Mouse (Mus musculus): ENCODE measurements around the gene Gm10282. TPM values are rescaled to one million over a fixed set of nuclear protein-coding genes. Genes with fewer than 3 reads are reported as not detected.

Gene Gm10282
- polyA plus RNA-seq, 1 experiment: 0.81 TPM

DNA sequence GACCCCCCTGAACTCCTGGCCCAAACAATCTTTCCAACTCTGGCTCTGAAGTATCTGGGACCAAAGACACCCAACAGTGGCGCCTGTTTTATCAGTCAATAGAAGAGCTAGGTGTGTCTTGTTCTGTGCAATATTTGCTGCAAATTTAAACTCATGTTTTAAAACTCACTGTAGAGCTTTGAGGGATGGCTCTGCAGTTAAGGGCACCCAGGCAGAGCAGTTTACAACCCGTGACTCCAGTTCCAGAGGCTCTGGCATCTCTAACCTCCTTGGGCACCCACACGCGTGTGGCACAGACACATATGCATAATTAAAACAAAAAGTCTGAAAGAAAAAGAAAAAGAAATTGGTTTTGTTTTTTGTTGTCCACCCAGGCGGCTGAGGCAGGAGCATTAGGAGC is 3.6 kb downstream of the Gm10282 start:
- DNase-seq (ENCODE audit: low read depth, low spot score): no peak
- 74% methylated on average over 5 of the region's 5 CpGs for WGBS

DNA sequence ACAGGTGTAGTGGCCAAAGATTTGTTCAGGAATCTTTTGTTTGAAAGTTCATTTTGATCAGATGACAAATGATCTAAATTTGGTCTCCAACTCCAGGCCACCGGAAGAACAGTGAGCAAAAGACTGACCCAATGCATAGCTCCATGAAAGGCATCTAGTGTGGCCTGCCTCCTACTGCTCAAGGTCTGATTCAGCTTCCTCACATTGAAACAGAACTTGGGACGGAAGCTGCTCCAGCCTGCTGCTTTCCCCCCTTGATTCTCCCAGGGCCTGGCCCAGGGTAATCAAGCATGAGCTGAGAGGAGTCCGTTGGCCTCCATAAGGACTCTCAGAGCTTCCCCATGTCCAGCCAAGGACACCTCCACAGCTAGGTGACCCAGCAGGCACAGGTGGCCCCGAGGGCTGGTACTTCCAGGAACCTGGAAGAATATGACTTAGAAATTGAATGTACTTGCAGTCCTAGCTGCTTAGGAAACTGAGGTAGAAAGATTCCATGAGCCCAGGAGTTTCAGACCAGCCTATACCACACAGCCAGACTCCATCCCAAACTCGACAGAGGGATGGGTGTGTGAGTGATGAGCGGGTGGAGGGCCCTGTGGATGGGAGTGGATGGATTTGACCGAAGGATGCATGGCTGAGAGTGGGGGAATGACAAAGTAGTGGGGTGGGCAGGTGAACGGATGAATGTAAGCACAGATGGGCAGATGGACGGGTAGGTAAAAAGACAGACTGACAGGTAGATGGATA is 4.2 kb downstream of the Gm10282 start:
- DNase-seq (ENCODE audit: low read depth, low spot score): no peak
- 78% methylated on average over 9 of the region's 9 CpGs for WGBS

DNA sequence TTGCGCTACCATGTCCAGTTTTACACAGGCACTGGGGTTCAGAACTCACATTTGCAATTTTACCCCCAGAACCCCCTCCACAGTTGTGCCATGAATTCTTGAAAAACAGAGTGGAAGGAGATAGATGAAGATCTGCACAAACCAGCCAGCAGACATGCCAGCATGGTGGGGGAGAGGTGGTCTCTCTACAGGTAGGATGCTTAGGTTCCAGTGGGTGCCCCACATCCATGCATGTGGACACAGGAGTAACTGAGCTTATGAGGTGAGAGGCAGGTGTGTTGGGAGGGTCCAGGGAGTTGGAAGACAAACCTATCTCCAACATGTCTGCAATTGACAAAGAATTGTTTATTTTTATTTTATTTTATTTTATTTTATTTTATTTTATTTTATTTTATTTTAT is 6.1 kb downstream of the Gm10282 start:
- no peak for DNase-seq (ENCODE audit: low read depth, low spot score)
- 96% methylated on average over 1 of the region's 1 CpGs for WGBS

DNA sequence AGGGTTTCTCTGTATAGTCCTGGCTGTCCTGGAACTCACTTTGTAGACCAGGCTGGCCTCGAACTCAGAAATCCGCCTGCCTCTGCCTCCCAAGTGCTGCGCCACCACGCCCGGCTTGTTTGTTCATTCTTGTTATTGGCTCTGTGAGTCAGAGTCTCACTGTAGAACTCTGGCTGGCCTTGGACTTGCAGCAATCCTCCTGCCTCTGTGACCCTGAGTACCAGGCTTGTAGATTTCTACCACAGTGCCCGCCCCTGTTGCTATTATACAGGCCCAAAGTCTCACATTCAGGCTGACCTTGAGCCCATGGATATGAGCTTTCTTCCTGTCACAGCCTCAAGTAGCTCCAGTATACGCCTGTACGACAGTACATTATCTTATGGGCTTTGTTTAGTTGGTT is 8.5 kb downstream of the Gm10282 start:
- no peak for DNase-seq (ENCODE audit: low read depth, low spot score)
- 92% methylated on average over 8 of the region's 8 CpGs for WGBS

DNA sequence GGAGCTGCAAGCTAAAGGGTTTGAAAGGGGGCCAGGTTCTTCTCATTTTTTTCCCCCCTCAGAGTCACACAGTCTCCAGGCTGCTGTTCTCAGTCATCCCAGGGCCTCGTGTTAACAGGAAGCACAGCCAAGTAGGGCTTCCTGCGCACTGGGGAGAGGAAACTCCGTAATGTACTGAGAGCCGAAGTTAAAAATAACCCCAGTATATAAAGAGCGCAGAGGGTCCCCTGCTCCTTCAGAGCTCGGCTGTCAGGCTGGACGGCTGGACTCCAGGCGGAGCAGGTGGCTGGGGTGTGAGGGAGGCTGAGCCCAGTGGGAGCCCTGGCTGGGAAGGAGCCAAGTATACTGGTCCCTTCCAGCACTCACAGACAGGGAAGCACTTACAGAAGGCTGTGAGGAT is 9.4 kb downstream of the Gm10282 start:
- no peak for DNase-seq (ENCODE audit: low read depth, low spot score)
- WGBS: 38% methylated on average over 8 of the region's 8 CpGs

DNA sequence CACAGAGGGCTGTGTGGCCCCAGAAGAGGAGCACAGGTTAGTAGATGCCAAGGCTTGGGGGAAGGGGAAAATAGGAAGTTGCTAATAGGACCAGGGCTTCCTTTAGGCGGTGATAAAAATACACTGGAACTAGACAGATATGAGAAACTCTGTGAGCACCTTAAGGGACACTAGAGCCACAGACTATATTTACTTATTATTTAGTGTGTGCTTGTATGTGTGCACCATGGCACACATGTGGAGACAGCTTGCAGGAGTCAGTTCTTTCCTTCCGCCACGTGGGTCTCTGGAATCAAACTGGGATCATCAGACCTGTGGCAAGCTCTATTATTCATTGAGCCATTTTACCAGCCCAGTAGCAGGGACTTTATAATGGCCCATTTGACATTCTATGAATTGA is 9.9 kb downstream of the Gm10282 start:
- WGBS: 60% methylated on average over 3 of the region's 3 CpGs
- DNase-seq (ENCODE audit: low read depth, low spot score): no peak

DNA sequence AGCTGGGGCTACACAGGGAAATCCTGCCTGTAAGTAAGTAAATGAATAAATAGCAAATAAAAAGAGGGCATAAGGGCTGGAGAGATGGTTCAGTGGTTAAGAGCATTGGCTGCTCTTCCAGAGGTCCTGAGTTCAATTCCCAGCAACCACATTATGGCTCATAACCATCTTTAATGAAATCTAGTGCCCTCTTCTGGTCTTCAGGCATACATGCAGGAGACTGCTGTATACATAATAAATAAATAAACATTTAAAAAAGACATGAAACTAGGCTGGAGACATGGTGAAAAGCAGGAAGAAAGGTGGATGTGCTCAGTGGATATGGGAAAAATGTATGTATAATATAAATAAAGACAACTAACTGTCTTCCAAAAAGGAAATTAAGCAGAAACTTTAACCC is 11.8 kb downstream of the Gm10282 start:
- DNase-seq (ENCODE audit: low read depth, low spot score): no peak

DNA sequence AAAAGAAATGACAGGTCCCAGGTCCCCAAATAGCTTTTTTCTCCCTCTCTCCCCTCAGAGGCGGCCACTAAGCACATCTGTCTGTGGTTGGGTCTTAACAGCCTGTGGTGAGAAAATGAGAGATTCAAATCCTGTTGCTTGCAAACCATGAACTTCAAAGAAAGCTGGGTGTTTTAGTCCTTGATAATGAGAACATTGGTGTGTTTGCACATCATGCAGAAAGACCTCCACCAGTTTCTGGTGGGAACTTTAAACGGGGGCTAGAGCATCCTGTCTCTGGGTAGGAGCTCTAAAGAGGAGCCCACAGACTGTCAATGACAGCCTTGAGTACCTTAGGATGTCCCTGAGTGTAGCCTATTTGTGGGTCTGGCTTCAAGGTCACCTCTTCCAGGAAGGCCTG is 14.0 kb downstream of the Gm10282 start:
- 60% methylated on average over 2 of the region's 2 CpGs for WGBS
- DNase-seq (ENCODE audit: low read depth, low spot score): no peak

DNA sequence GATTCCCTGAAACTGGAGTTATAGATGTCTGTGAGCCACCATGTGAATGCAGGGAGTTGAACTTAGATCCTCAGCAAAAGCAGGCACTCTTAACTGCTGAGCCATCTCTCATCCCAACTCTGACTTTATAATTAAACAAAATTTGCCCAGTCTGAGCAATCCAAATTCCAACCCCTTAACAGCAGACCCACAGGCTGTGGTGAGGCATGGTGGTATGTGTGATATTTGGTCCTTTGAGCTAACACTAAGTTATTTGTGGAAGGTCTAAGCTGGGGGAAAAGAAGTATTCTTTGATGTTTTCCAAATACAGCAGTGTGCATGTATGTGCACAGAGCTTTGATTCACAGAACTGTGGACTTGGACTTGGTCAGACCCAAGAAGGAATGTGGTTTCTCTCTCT is 16.0 kb downstream of the Gm10282 start:
- no peak for DNase-seq (ENCODE audit: low read depth, low spot score)

DNA sequence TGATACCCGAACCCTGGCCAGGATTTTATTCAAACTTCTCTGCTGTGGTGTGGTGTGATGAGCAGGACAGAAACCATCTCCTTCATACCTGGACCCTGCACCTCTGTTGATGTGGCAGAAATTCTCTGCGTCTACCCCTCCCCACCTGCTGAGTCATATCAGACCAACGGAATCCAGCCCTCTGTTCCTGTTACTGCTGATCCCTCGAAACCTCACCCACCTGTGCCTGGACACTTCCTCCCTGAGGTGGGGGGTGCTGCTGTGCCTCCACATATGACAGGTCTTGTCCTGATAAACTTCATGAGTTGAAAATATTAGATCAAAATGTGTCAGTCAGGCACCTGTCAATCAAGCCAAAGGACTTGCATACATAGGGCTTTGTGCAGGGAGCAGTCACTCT is 19.8 kb downstream of the Gm10282 start:
- WGBS: 43% methylated on average over 4 of the region's 4 CpGs
- no peak for DNase-seq (ENCODE audit: low read depth, low spot score)

DNA sequence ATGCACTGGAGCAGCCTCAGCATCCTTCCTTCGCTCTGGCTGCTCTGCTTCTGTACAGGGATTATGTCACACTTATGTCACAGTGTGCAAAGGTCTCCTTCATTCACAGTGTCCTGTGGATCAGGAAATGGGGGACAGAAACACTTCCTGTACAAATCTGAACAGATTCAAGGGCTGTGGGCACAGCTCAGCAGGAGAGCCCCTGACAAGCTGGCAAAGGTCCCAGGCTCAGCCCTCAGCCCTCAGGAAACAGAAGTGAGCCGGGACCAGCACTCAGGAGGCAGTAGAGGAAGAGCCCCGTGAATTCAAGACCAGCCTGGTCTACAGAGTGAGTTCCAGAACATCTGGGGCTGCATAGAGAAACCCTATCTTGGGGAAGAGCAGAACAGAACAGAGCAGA is 23.4 kb downstream of the Gm10282 start:
- DNase-seq (ENCODE audit: low read depth, low spot score): no peak
- WGBS: 17% methylated on average over 3 of the region's 3 CpGs

DNA sequence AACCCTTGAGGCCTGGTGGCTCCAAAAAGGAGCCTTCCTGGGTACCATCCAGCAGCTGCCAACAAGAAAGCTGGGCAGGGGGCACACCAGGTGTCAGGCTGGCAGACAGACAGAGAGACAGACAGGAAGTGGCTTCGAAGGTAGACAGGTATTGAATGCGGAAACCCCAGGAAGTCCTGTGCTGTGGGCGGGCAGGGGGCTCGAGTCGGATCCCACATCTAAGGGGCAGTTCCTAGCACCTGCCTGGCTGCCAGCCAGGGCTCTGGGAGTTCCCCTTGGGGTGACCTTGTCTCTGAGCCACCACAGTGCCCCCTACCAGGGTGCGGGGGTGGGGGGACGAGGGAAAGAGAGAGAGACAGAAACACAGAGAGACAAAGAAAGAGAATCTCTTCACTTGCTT is 25.9 kb downstream of the Gm10282 start:
- WGBS: 77% methylated on average over 7 of the region's 7 CpGs

DNA sequence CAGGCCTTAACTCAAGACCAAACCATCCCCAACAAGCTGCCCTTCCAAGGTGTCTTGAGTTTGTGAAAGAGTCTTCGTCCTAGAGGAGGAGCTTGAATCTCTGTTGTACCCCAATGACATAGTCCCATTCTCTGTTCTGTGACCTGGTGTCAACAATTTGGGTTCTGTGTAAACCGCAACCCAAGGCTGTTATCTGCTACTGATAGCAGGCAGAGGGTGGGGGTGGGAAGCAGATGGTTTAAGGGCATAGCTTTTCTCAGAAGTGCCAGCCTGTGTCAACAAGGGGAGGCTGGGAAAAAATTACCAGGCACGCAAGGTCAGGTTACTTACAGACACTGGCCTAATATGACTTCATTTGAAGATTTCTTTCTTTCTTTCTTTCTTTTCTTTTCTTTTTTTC is 27.8 kb downstream of the Gm10282 start:
- no peak for DNase-seq (ENCODE audit: low read depth, low spot score)
- WGBS: 54% methylated on average over 3 of the region's 3 CpGs

More for the DNA sequence above, 25.9 kb downstream of the Gm10282 start:
- no peak for DNase-seq (ENCODE audit: low read depth, low spot score)

DNA sequence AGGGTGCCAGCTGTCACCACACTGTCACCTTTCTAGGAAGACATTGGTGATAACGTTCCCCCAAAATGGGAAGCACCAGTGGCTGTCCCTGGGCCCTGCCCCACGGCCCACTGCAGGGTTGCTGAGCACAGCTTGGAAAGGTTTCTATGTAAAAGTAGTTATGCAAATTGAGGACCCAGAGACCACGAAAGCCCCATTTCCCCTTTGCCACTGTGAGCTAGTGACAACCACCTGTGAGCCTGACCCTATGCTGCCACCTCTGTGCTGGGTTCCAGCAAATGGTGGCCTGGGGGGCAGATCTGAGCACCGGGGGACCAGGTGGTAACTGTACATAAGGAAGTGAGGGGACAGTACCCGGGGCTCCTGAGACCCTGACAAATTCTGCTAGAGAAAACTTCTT is 31.3 kb downstream of the Gm10282 start:
- DNase-seq (ENCODE audit: low read depth, low spot score): no peak
- 66% methylated on average over 5 of the region's 5 CpGs for WGBS

DNA sequence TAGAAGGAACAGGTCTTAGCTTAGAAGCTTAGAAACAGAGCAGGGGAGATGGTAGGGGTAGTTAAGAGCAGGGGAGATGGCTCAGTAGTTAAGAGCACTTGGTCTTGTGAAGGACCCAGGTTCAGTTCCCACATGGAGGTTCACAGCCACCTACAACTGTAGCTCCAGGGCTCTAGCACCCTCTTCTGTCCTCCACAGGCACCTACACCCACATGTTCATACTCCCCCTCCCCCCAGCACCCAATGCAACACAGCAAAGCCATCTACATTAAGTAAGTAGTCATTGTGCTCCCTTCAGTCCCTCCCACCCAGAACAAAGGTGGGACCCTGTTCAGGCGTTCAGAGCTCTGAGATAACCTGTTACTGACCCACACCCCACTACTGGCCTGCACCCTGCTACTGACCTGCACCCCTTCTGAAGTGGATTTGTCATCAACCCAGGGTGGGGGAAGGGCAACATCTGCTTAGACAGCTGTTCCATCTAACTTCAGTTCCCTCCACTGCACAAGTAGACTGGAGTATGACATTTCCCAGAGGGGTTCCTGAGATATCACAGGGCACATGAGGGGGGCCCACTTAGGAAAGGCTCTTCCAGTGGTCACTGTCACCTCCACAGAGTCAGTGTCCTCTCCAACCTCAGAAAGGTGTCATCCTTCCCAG is 31.8 kb downstream of the Gm10282 start:
- WGBS: 72% methylated on average over 1 of the region's 1 CpGs
- no peak for DNase-seq (ENCODE audit: low read depth, low spot score)

DNA sequence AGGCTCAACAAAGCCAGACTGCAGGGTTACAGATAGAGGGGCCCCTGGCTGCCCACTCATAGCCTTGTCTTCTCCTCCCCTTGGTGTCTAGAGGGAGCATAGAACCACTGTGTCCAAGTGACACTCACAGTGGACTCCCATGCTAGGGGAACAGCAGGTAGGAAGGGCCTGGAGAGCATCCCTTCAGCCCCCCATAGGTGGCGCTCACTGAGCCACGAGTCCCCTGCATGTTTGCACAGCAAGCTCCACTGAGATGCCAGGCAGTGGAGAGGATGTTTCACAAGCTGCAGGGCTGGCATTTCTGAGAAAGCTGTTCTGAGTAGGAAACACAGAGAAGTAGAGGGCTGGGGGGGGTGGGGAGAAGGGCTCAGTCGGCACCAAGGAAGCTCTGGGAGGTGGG is 32.7 kb downstream of the Gm10282 start:
- no peak for DNase-seq (ENCODE audit: low read depth, low spot score)
- WGBS: 13% methylated on average over 3 of the region's 3 CpGs

DNA sequence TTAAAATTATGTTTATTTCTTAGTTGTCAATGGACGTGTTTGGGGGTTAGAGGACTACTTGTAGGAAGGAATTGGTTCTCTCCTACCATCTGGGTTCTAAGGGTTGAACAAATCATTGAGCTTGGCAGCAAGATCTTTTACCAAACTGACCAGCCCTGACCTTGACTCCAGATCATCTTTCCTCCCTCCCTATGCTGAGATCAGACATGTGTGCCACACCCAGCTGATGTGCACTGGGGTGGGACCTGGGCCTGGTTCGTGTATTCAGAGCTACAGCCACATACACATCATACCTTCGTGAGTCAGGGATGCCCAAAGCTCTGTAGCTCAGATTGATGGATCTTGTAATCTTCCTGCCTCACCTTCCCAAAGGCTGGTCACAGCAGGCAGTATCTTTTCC is 33.4 kb downstream of the Gm10282 start:
- 51% methylated on average over 3 of the region's 3 CpGs for WGBS
- no peak for DNase-seq (ENCODE audit: low read depth, low spot score)

DNA sequence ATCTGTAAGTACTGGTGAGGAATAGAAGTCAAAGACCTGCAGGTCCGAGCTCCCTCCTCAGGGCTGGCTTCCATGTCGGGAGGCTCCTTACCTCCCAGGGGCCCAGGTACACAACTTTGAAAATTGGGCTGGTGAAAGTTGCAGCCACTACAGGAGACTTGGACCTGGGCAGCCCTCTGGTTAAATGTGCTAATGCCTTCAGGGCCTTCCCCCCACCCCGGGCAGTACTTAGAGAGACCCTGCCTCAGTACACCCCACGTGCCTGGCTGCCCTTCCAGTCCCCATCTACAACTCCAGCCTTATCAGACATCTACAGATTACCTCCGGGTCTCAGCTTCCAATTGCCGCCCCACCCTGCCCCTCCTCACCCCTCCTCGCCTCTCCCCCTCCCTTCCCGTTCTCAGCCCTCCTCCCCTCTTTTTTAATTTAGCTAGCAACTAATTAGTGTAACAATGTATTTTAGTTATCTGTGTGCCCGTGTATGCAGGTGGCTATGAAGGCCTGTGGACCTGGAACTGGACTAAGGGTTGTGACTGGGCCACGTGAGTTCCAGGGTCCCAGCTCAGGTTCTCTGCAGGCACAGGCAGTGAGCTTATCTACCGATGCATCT is 33.9 kb downstream of the Gm10282 start:
- 58% methylated on average over 11 of the region's 11 CpGs for WGBS
- no peak for DNase-seq (ENCODE audit: low read depth, low spot score)

DNA sequence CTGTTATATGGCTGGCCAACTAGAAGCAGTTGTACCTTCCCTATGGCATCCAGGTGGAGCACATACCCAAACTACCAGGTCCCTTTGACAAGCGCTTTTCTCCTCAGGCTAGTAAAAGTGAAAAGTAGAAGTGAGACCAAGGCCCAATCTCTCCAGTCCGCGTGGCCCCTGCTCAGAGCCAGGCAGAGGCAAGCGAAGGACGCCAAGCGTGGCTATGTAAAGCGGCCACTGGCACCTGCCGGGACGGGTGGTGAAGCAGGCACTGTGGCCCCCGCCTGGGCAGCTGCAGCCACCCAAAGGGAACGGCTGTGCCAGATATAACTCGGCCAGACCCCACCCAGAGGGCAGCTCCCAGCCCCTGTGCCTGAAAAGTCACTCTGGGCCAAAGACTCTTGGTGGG is 34.5 kb downstream of the Gm10282 start:
- WGBS: 88% methylated on average over 12 of the region's 12 CpGs
- no peak for DNase-seq (ENCODE audit: low read depth, low spot score)

DNA sequence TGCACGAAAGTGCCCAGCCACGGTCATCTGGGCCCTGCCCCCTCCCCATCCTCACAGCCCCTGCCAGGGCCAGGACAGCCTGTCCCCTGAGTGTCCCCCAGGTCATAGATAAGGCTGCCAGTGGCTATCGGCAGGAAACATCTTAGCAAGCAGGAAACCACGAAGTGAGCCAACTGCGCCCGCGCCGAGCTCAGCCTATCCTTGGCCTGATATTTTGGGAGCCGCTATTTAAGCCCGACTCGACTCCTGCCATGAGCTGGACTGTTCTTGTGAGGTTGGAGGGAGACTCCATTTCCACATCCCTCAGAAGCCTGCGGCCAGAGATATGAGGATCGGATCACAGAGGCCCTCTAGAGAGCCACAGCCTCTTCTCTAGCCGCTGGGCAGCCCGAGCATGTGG is 36.7 kb downstream of the Gm10282 start:
- DNase-seq (ENCODE audit: low read depth, low spot score): no peak

DNA sequence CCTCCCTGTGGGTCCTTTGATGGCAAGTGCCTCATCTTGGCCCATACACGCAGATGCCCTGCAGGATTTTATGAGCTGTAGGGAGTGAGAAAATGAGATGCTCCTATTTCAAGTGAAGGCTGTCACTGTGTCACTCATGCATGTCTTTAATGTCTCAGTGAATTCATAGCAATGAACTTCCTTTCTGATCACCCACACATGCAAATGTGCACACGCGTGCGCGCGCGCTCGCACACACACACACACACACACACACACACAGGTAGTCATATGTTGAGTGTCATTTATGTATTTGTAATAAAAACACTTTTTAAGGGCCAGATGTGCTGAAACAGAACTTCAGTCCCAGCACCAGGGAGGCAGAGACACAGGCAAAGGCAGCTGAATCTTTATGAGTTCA is 38.0 kb downstream of the Gm10282 start:
- DNase-seq (ENCODE audit: low read depth, low spot score): no peak
- over 99% methylated on average over 8 of the region's 8 CpGs for WGBS

More for the DNA sequence above, 36.7 kb downstream of the Gm10282 start:
- WGBS: 67% methylated on average over 15 of the region's 15 CpGs
